Mouse (Mus musculus): ENCODE measurements at regions not wholly inside any gene's neighbourhood (a gene's known extent, or its start where the extent isn't known, plus 50 kb on each side); places are given as distances from the start of the nearest gene placed in this dataset.

- no peak overlapping the region for H3K27ac ChIP-seq (ENCODE audit: control insufficient read depth, insufficient read depth, low read depth, low read length)
- no peaks in the 10 kb centered on the region for H3K27me3 ChIP-seq (ENCODE audit: control insufficient read depth, insufficient read depth, low read length)
These were observed 75.7 kb upstream of the Zbtb18 start for GRCm38 (mm10) chr1:177366475-177366874.

GRCm38 (mm10) chr1:177364355-177364754 lies 77.8 kb upstream of the Zbtb18 start:
- Histone ChIP-seq H3K4me1 (ENCODE audit: control insufficient read depth, insufficient read depth, low read length) (no peaks in the 10 kb centered on the region), H3K4me3 (ENCODE audit: control insufficient read depth, low read depth, low read length) (no peak overlapping the region), H3K27me3 (ENCODE audit: control insufficient read depth, insufficient read depth, low read length) (no peaks in the 10 kb centered on the region), H3K36me3 (ENCODE audit: control insufficient read depth, insufficient read depth, low read length) (no peaks in the 10 kb centered on the region), H3K27ac (ENCODE audit: control insufficient read depth, insufficient read depth, low read depth, low read length) (no peak overlapping the region)
- TF ChIP-seq POLR2A (IDR thresholded peaks at IDR 0.05; ENCODE audit: control insufficient read depth, low read depth, low read length) = no peak
- no peak for TF ChIP-seq CTCF (IDR thresholded peaks at IDR 0.05; ENCODE audit: control insufficient read depth, insufficient read depth, insufficient replicate concordance, low read depth, low read length)

More at GRCm38 (mm10) chr1:177366475-177366874, 75.7 kb upstream of the Zbtb18 start:
- TF ChIP-seq CTCF (IDR thresholded peaks at IDR 0.05; ENCODE audit: control insufficient read depth, insufficient read depth, insufficient replicate concordance, low read depth, low read length) (no peak), POLR2A (IDR thresholded peaks at IDR 0.05; ENCODE audit: control insufficient read depth, low read depth, low read length) (no peak)
- H3K4me1 ChIP-seq (ENCODE audit: control insufficient read depth, insufficient read depth, low read length) = no peaks in the 10 kb centered on the region
- H3K4me3 ChIP-seq (ENCODE audit: control insufficient read depth, low read depth, low read length) = no peak overlapping the region
- H3K36me3 ChIP-seq (ENCODE audit: control insufficient read depth, insufficient read depth, low read length) = no peaks in the 10 kb centered on the region

- no peaks in the 10 kb centered on the region for H3K36me3 ChIP-seq (ENCODE audit: control insufficient read depth, insufficient read depth, low read length)
- no peak overlapping the region for H3K27ac ChIP-seq (ENCODE audit: control insufficient read depth, insufficient read depth, low read depth, low read length)
- no peaks in the 10 kb centered on the region for H3K27me3 ChIP-seq (ENCODE audit: control insufficient read depth, insufficient read depth, low read length)
- TF ChIP-seq POLR2A (IDR thresholded peaks at IDR 0.05; ENCODE audit: control insufficient read depth, low read depth, low read length) = no peak
- no peak for TF ChIP-seq CTCF (IDR thresholded peaks at IDR 0.05; ENCODE audit: control insufficient read depth, insufficient read depth, insufficient replicate concordance, low read depth, low read length)
- no peak overlapping the region for H3K4me3 ChIP-seq (ENCODE audit: control insufficient read depth, low read depth, low read length)
- H3K4me1 ChIP-seq (ENCODE audit: control insufficient read depth, insufficient read depth, low read length) = no peaks in the 10 kb centered on the region
These were observed 79.8 kb upstream of the Zbtb18 start for GRCm38 (mm10) chr1:177362398-177362797.

- Histone ChIP-seq H3K36me3 (ENCODE audit: control insufficient read depth, insufficient read depth, low read length) (no peaks in the 10 kb centered on the region), H3K4me1 (ENCODE audit: control insufficient read depth, insufficient read depth, low read length) (no peaks in the 10 kb centered on the region), H3K27me3 (ENCODE audit: control insufficient read depth, insufficient read depth, low read length) (no peaks in the 10 kb centered on the region), H3K4me3 (ENCODE audit: control insufficient read depth, low read depth, low read length) (no peak overlapping the region), H3K27ac (ENCODE audit: control insufficient read depth, insufficient read depth, low read depth, low read length) (no peak overlapping the region)
- TF ChIP-seq POLR2A (IDR thresholded peaks at IDR 0.05; ENCODE audit: control insufficient read depth, low read depth, low read length) (no peak), CTCF (IDR thresholded peaks at IDR 0.05; ENCODE audit: control insufficient read depth, insufficient read depth, insufficient replicate concordance, low read depth, low read length) (no peak)
These were observed 90.5 kb upstream of the Akt3 start for GRCm38 (mm10) chr1:177348400-177349092.

- H3K4me3 ChIP-seq (ENCODE audit: control insufficient read depth, low read depth, low read length) = no peak overlapping the region
- H3K4me1 ChIP-seq (ENCODE audit: control insufficient read depth, insufficient read depth, low read length) = no peaks in the 10 kb centered on the region
- no peaks in the 10 kb centered on the region for H3K27me3 ChIP-seq (ENCODE audit: control insufficient read depth, insufficient read depth, low read length)
- H3K36me3 ChIP-seq (ENCODE audit: control insufficient read depth, insufficient read depth, low read length) = no peaks in the 10 kb centered on the region
- TF ChIP-seq POLR2A (IDR thresholded peaks at IDR 0.05; ENCODE audit: control insufficient read depth, low read depth, low read length) (no peak), CTCF (IDR thresholded peaks at IDR 0.05; ENCODE audit: control insufficient read depth, insufficient read depth, insufficient replicate concordance, low read depth, low read length) (no peak)
- H3K27ac ChIP-seq (ENCODE audit: control insufficient read depth, insufficient read depth, low read depth, low read length) = no peak overlapping the region
These were observed 89.2 kb upstream of the Akt3 start for GRCm38 (mm10) chr1:177347208-177347607.

- H3K4me1 ChIP-seq (ENCODE audit: control insufficient read depth, insufficient read depth, low read length) = no peaks in the 10 kb centered on the region
- H3K4me3 ChIP-seq (ENCODE audit: control insufficient read depth, low read depth, low read length) = no peak overlapping the region
- TF ChIP-seq CTCF (IDR thresholded peaks at IDR 0.05; ENCODE audit: control insufficient read depth, insufficient read depth, insufficient replicate concordance, low read depth, low read length) (no peak), POLR2A (IDR thresholded peaks at IDR 0.05; ENCODE audit: control insufficient read depth, low read depth, low read length) (no peak)
- no peaks in the 10 kb centered on the region for H3K27me3 ChIP-seq (ENCODE audit: control insufficient read depth, insufficient read depth, low read length)
- no peaks in the 10 kb centered on the region for H3K36me3 ChIP-seq (ENCODE audit: control insufficient read depth, insufficient read depth, low read length)
- H3K27ac ChIP-seq (ENCODE audit: control insufficient read depth, insufficient read depth, low read depth, low read length) = no peak overlapping the region
These were observed 88.5 kb upstream of the Akt3 start for GRCm38 (mm10) chr1:177346540-177346939.

- TF ChIP-seq POLR2A (IDR thresholded peaks at IDR 0.05; ENCODE audit: control insufficient read depth, low read depth, low read length) = no peak
- Histone ChIP-seq H3K4me1 (ENCODE audit: control insufficient read depth, insufficient read depth, low read length) (no peaks in the 10 kb centered on the region), H3K27ac (ENCODE audit: control insufficient read depth, insufficient read depth, low read depth, low read length) (no peak overlapping the region), H3K36me3 (ENCODE audit: control insufficient read depth, insufficient read depth, low read length) (no peaks in the 10 kb centered on the region), H3K4me3 (ENCODE audit: control insufficient read depth, low read depth, low read length) (no peak overlapping the region), H3K27me3 (ENCODE audit: control insufficient read depth, insufficient read depth, low read length) (no peaks in the 10 kb centered on the region)
These were observed 87.5 kb upstream of the Akt3 start for GRCm38 (mm10) chr1:177345540-177345939.

Measured in testis, adult 2 months (tissue).